Mouse (Mus musculus) kidney, adult 2 months (tissue): ENCODE measurements around the gene Vmn1r74.

Experiments
- CTCF ChIP-seq: fragments of 200-500 bp; conservative IDR thresholded peaks from 2 replicates; pipeline ENCODE4 v1.5.1; 2011; ENCODE audit warnings: low read depth, mild to moderate bottlenecking, control low read depth, low read length, moderate library complexity, mixed read lengths; ENCODE audit not compliant: insufficient read depth, insufficient read length
- POLR2A ChIP-seq: fragments of 200-500 bp; IDR thresholded peaks from one replicate; pipeline ENCODE4 v1.6.1; 2011; ENCODE audit warnings: low read depth, low read length, control low read depth

DNA sequence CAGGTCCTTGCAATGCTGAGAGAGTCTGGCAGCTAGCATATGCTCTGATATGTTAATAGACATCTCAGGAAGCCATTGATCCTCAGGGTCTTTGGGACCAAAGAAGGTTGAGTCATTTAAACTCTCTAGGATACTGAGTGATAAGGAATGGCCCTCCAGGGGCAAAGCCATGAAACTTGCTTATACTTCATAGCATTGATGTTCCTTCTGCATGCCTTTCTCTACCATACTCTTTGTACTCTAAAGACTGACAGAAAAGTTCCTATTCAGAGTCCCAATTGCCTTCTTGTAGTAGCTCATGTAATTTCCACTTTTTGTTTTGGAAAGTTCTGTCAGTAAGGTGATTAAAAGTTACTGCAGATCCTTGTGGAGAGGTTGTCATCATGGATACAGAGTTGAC is 40.5 kb downstream of the Vmn1r74 start, which contains the start of gene Vmn1r75:
- TF ChIP-seq CTCF: no peak
- no peak for TF ChIP-seq POLR2A
